Mouse (Mus musculus) myocyte (in vitro differentiated cells): Measurements from ENCODE around the gene Gm49425.

Source experiments
- E2F4 ChIP-seq: IDR thresholded peaks from one replicate; pipeline ENCODE4 v1.6.1; 2011; ENCODE audit warnings: mild to moderate bottlenecking, control low read depth, moderate library complexity; ENCODE audit not compliant: insufficient read depth
- MAX ChIP-seq: IDR thresholded peaks from one replicate; pipeline ENCODE4 v1.6.1; 2011; ENCODE audit warnings: low read depth, mild to moderate bottlenecking, control low read depth
- MYOD1 ChIP-seq, 3 experiments: IDR thresholded peaks; one replicate each; pipeline ENCODE4 v1.6.1; 2011; ENCODE audit warnings: control low read depth in 2 of 3, low read depth in 2 of 3, mild to moderate bottlenecking in 2 of 3, moderate library complexity in 1 of 3; ENCODE audit not compliant: insufficient read length in 2 of 3, control insufficient read depth in 1 of 3
- POLR2A ChIP-seq: IDR thresholded peaks from one replicate; pipeline ENCODE4 v1.6.1; 2011; ENCODE audit warnings: low read depth, mild to moderate bottlenecking, control low read depth, moderate library complexity; ENCODE audit not compliant: insufficient read length
- TCF12 ChIP-seq: IDR thresholded peaks from one replicate; pipeline ENCODE4 v1.6.1; 2011; ENCODE audit warnings: mild to moderate bottlenecking, control low read depth; ENCODE audit not compliant: poor library complexity, insufficient read depth, severe bottlenecking
- USF1 ChIP-seq: IDR thresholded peaks from one replicate; pipeline ENCODE4 v1.6.1; 2011; ENCODE audit warnings: low read depth, mild to moderate bottlenecking, control low read depth, moderate library complexity

- TF ChIP-seq E2F4: no peak
- no peak for TF ChIP-seq MAX
- no peak for TF ChIP-seq POLR2A
- no peak for TF ChIP-seq USF1
- no peak for TF ChIP-seq MYOD1 (IDR thresholded peaks at IDR 0.05; ENCODE audit: control insufficient read depth in 1 of 3, insufficient read length in 2 of 3, low read depth in 2 of 3)
- no peak for TF ChIP-seq TCF12
These were observed 19.9 kb downstream of the Gm49425 start for GRCm38 (mm10) chr15:101497181-101497580.
